Comparison of ENCODE assay signal across 8 mouse cellular contexts in the genomic region with DNA sequence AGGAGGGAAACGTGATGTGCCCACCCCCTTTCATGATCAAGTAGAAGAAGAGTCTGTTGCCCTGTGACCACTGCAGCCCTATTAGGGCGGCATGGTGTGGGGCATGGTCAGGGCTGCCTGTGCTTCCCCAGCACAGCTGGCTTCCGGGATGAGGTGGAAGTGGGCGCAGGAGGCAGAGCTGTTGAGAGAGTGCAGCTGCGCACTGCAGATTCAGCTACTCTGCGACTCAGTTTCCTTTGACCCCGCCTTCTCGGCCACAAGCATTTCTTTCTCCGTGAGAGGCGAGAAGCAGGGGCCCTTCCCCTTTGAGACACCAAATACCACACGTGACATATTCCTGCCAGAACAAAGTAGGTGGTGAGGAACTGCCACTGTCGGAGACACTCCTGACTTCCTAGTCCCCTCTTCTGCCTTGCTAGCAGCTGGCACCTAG. TPM values are rescaled to one million over a fixed set of nuclear protein-coding genes. Genes with fewer than 3 reads are reported as not detected.
DNase-seq lines count a peak whose midpoint lies in the region; ATAC-seq and TF ChIP-seq lines count a peak whose summit lies in the region.

No protein-coding gene starts in this region.

- no peaks in the 10 kb centered on the region for H3K27me3 ChIP-seq in forebrain, postnatal 0 days (ENCODE audit: insufficient read depth, low read length)
- H3K27me3 ChIP-seq in hindbrain, embryonic 11.5 days (ENCODE audit: control insufficient read depth, insufficient read depth, low read length): no peaks in the 10 kb centered on the region
- H3K27me3 ChIP-seq in megakaryocyte, embryonic 14.5 days (replicated peaks): peaks cover 3% of the 10 kb centered on the region

- intact Hi-C loops in left cerebral cortex, postnatal 25 days (cut with DNase I): no loop called here

- H3K4me1 ChIP-seq in forebrain, postnatal 0 days (ENCODE audit: insufficient read depth): no peaks in the 10 kb centered on the region
- H3K4me1 ChIP-seq in hindbrain, embryonic 11.5 days (replicated peaks; ENCODE audit: control insufficient read depth, insufficient read depth, low read length): 0 out of 2 replicates have a peak, but pooled peaks cover 2% of the 10 kb centered on the region
- peaks cover 36% of the 10 kb centered on the region for H3K4me1 ChIP-seq in megakaryocyte, embryonic 14.5 days

- ATAC-seq in forebrain, postnatal 0 days: peak; percentile 76
- ATAC-seq in hindbrain, embryonic 11.5 days (ENCODE audit: low FRiP score): peak; percentile 70

- H3K4me2 ChIP-seq in forebrain, postnatal 0 days (ENCODE audit: low read depth): peak overlapping the region; percentile 53
- peak overlapping the region; percentile 44 for H3K4me2 ChIP-seq in hindbrain, embryonic 11.5 days (replicated peaks; ENCODE audit: low read depth, low read length)

- no peaks in the 10 kb centered on the region for H3K36me3 ChIP-seq in forebrain, postnatal 0 days (ENCODE audit: insufficient read depth)
- no peaks in the 10 kb centered on the region for H3K36me3 ChIP-seq in hindbrain, embryonic 11.5 days (ENCODE audit: control insufficient read depth, insufficient read depth, low read length)
- H3K36me3 ChIP-seq in megakaryocyte, embryonic 14.5 days (replicated peaks; ENCODE audit: low read length): no peaks in the 10 kb centered on the region

- H3K9me3 ChIP-seq in forebrain, postnatal 0 days (ENCODE audit: low read length): no peaks in the 10 kb centered on the region
- H3K9me3 ChIP-seq in hindbrain, embryonic 11.5 days (ENCODE audit: control insufficient read depth, low read length): no peaks in the 10 kb centered on the region
- H3K9me3 ChIP-seq in megakaryocyte, embryonic 14.5 days: no peaks in the 10 kb centered on the region

- H3K9ac ChIP-seq in forebrain, postnatal 0 days: peak overlapping the region; percentile 33; the same call in 1 of the 2 replicates
- H3K9ac ChIP-seq in hindbrain, embryonic 11.5 days (ENCODE audit: low read depth, low read length): peak overlapping the region; percentile 52

- 0 out of 2 replicates have a peak overlapping the region, but pooled peaks have one; percentile 2 for H3K27ac ChIP-seq in forebrain, postnatal 0 days (ENCODE audit: low read depth, low read length)
- H3K27ac ChIP-seq in hindbrain, embryonic 11.5 days (ENCODE audit: low read depth, low read length): no peak overlapping the region

- 7% methylated on average over 12 of the region's 12 CpGs for WGBS in forebrain, postnatal 0 days
- 10% methylated on average over 12 of the region's 12 CpGs for WGBS in hindbrain, embryonic 11.5 days

- DNase-seq in urinary bladder, postnatal 14 days (ENCODE audit: low spot score): peak; percentile 30
- DNase-seq in urinary bladder, adult 2 months (ENCODE audit: low spot score): no peak
- DNase-seq in forebrain, postnatal 0 days: peak; percentile 49
- DNase-seq in hindbrain, embryonic 11.5 days (ENCODE audit: low spot score): peak; percentile 48
- peak; percentile 19 to 40 for DNase-seq in left cerebral cortex, postnatal 25 days (ENCODE audit: low spot score in 2 of 2)
- DNase-seq in right cerebral cortex, postnatal 25 days: peak; percentile 32
- DNase-seq in cerebellum, adult 18-20 months: no peak

- H3K4me3 ChIP-seq in forebrain, postnatal 0 days (ENCODE audit: low read depth, low read length): peak overlapping the region; percentile 19; the same call in 1 of the 2 replicates
- peak overlapping the region; percentile 19 for H3K4me3 ChIP-seq in hindbrain, embryonic 11.5 days (ENCODE audit: low read depth, low read length)
- peak overlapping the region; percentile 91 for H3K4me3 ChIP-seq in megakaryocyte, embryonic 14.5 days (replicated peaks)

- TF ChIP-seq CTCF in forebrain, postnatal 0 days (IDR thresholded peaks at IDR 0.05; ENCODE audit: low read depth): no peak

RNA-seq across cellular contexts. Expression of gene Ttc41, which starts 22.0 kb away (rescaled TPM):
- polyA plus RNA-seq in urinary bladder, adult 2 months (2012; rRNA removed): 2.3 and 2.7 TPM in 2 replicates
- 0.92 and 1.6 TPM in 2 replicates for total RNA-seq in forebrain, postnatal 0 days (2014; rRNA removed)
- polyA plus RNA-seq in forebrain, postnatal 0 days (2015; fragmentation: Nextera tagmentation; extraction: Ambion mirVana): 0.72 and 1.2 TPM in 2 replicates
- polyA plus RNA-seq in hindbrain, embryonic 11.5 days (2014; fragmentation: Nextera tagmentation; extraction: Ambion mirVana): 1.1 and 2.0 TPM in 2 replicates
- total RNA-seq in left cerebral cortex, postnatal 25 days (2021): 1 to 10 TPM; 1.2 to 1.7 TPM
- polyA plus RNA-seq in megakaryocyte, embryonic 14.5 days (2012; ENCODE audit: insufficient read depth, low replicate concordance): not detected in 2 replicates

RNA-seq across cellular contexts. Expression of gene Hsp90b1, which starts 22.3 kb away (rescaled TPM):
- 197 and 228 TPM in 2 replicates for polyA plus RNA-seq in urinary bladder, adult 2 months (2012; rRNA removed)
- 177 and 196 TPM in 2 replicates for total RNA-seq in forebrain, postnatal 0 days (2014; rRNA removed)
- 172 and 189 TPM in 2 replicates for polyA plus RNA-seq in forebrain, postnatal 0 days (2015; fragmentation: Nextera tagmentation; extraction: Ambion mirVana)
- polyA plus RNA-seq in hindbrain, embryonic 11.5 days (2014; fragmentation: Nextera tagmentation; extraction: Ambion mirVana): 522 and 547 TPM in 2 replicates
- total RNA-seq in left cerebral cortex, postnatal 25 days (2021): 100 to 1,000 TPM; 360 to 377 TPM
- 6.4 and 61.7 TPM in 2 replicates for polyA plus RNA-seq in megakaryocyte, embryonic 14.5 days (2012; ENCODE audit: insufficient read depth, low replicate concordance)

RNA-seq across cellular contexts. Expression of gene Gm49358, which starts 36.2 kb away (rescaled TPM):
- polyA plus RNA-seq in urinary bladder, adult 2 months (2012; rRNA removed): not detected in 2 replicates
- total RNA-seq in forebrain, postnatal 0 days (2014; rRNA removed): 8.1 and 14.7 TPM in 2 replicates
- not detected in 2 replicates for polyA plus RNA-seq in forebrain, postnatal 0 days (2015; fragmentation: Nextera tagmentation; extraction: Ambion mirVana)
- polyA plus RNA-seq in hindbrain, embryonic 11.5 days (2014; fragmentation: Nextera tagmentation; extraction: Ambion mirVana): not detected in 2 replicates
- 10 to 100 TPM; 21.2 to 29.7 TPM for total RNA-seq in left cerebral cortex, postnatal 25 days (2021)
- not detected in 2 replicates for polyA plus RNA-seq in megakaryocyte, embryonic 14.5 days (2012; ENCODE audit: insufficient read depth, low replicate concordance)

RNA-seq across cellular contexts. Expression of gene Nt5dc3, which starts 51.2 kb away (rescaled TPM):
- 18.3 and 22.4 TPM in 2 replicates for polyA plus RNA-seq in urinary bladder, adult 2 months (2012; rRNA removed)
- 30.2 and 42.2 TPM in 2 replicates for total RNA-seq in forebrain, postnatal 0 days (2014; rRNA removed)
- 7.2 and 9.3 TPM in 2 replicates for polyA plus RNA-seq in forebrain, postnatal 0 days (2015; fragmentation: Nextera tagmentation; extraction: Ambion mirVana)
- 1.5 and 1.7 TPM in 2 replicates for polyA plus RNA-seq in hindbrain, embryonic 11.5 days (2014; fragmentation: Nextera tagmentation; extraction: Ambion mirVana)
- 10 to 100 TPM; 81.0 to 81.1 TPM for total RNA-seq in left cerebral cortex, postnatal 25 days (2021)
- polyA plus RNA-seq in megakaryocyte, embryonic 14.5 days (2012; ENCODE audit: insufficient read depth, low replicate concordance): 0.95 and 1.2 TPM in 2 replicates

Comparison
In these comparisons a context has a peak if more than half of its experiments do, and no peak if none do; other contexts are left out.
1. DNase-seq: peak in urinary bladder, postnatal 14 days (single experiment), forebrain, postnatal 0 days (single experiment), hindbrain, embryonic 11.5 days (single experiment), left cerebral cortex, postnatal 25 days (2 of 2) and right cerebral cortex, postnatal 25 days (single experiment); none in urinary bladder, adult 2 months (single experiment) and cerebellum, adult 18-20 months (0 of 2).
2. H3K4me3 ChIP-seq: peak in every context shown above with its lines; median percentile 91 in megakaryocyte, embryonic 14.5 days; 19 in forebrain, postnatal 0 days; 19 in hindbrain, embryonic 11.5 days.